27 mouse cellular contexts compared by ENCODE assay signal in the genomic region with DNA sequence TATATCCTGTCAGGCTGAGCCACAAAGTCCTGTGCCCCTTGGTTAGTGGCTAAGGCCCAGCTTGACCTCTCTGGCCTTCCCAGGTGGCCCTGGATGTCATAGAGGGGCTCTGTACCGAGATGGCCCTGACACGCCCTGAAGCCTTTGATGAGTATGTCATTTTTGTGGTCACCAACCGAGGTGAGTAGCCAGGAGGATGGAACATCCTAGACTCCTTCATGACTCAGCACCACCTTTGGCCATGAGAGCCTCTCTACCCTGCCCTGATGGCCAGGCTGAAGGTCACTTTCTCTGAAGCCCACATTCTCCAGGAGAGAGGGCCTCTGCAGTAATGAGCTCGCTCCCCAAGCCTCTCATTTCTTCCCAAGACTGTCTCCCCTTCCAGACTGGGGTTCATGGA. TPM values are rescaled to one million over a fixed set of nuclear protein-coding genes. Genes with fewer than 3 reads are reported as not detected.
DNase-seq lines count a peak whose midpoint lies in the region; ATAC-seq lines count a peak whose summit lies in the region.
"Had no signal": no experiment of that assay in that cellular context is flagged by ENCODE, and none has a peak within 500 bp of the region (broad histone marks: within the 10 kb centered on the region; RNA-seq: fewer than 3 reads in every experiment).

No protein-coding gene starts in this region.

- no peaks in the 10 kb centered on the region for H3K4me1 ChIP-seq in midbrain, embryonic 11.5 days (ENCODE audit: control insufficient read depth, insufficient read depth, low read length)
- no peaks in the 10 kb centered on the region for H3K4me1 ChIP-seq in midbrain, embryonic 10.5 days
- no peaks in the 10 kb centered on the region for H3K4me1 ChIP-seq in liver, embryonic 11.5 days (replicated peaks; ENCODE audit: control insufficient read depth, insufficient read depth, low read length)
- H3K4me1 ChIP-seq: embryonic facial prominence, embryonic 13.5 days; forebrain, embryonic 12.5 days; forebrain, embryonic 15.5 days; heart, embryonic 15.5 days; hindbrain, embryonic 13.5 days had no signal

- H3K4me3 ChIP-seq in midbrain, embryonic 11.5 days (ENCODE audit: low read depth, low read length) = no peak overlapping the region
- H3K4me3 ChIP-seq in midbrain, embryonic 10.5 days = no peak overlapping the region
- no peak overlapping the region for H3K4me3 ChIP-seq in liver, embryonic 11.5 days (ENCODE audit: low read depth, low read length)
- H3K4me3 ChIP-seq: embryonic facial prominence, embryonic 10.5 days; embryonic facial prominence, embryonic 13.5 days; erythroblast, embryonic 14.5 days; forebrain, embryonic 12.5 days; forebrain, embryonic 15.5 days; heart, embryonic 12.5 days; heart, embryonic 15.5 days; hindbrain, embryonic 10.5 days; hindbrain, embryonic 13.5 days had no signal

- WGBS in midbrain, embryonic 11.5 days = 87% methylated on average over 4 of the region's 4 CpGs
- WGBS in midbrain, embryonic 10.5 days = 76% methylated on average over 4 of the region's 4 CpGs
- 74% methylated on average over 4 of the region's 4 CpGs for WGBS in liver, embryonic 11.5 days

- DNase-seq in adrenal gland, postnatal 14 days = peak; percentile 26
- no peak for DNase-seq in adrenal gland, postnatal 25 days
- DNase-seq in kidney, adult 8-10 months = peak; percentile 18 to 32
- no peak for DNase-seq in kidney, postnatal 10 days
- peak; percentile 64 for DNase-seq in midbrain, embryonic 11.5 days (ENCODE audit: low spot score, missing footprints)
- DNase-seq in midbrain, embryonic 10.5 days (ENCODE audit: low spot score) = no peak
- no peak for DNase-seq in liver, embryonic 11.5 days (ENCODE audit: low spot score)
- DNase-seq: cerebellum, adult 11-12 months; cerebellum, adult 8-10 months; cerebellum, postnatal 10 days; cerebellum, postnatal 36 days; embryo, embryonic 11 days; gastrocnemius, postnatal 25 days; heart, adult 18-20 months; heart, postnatal 10 days; heart, postnatal 36 days had no signal

- H3K9ac ChIP-seq in midbrain, embryonic 11.5 days (ENCODE audit: low read length) = no peak overlapping the region
- no peak overlapping the region for H3K9ac ChIP-seq in liver, embryonic 11.5 days (ENCODE audit: low read depth, low read length)
- H3K9ac ChIP-seq: embryonic facial prominence, embryonic 13.5 days; forebrain, embryonic 12.5 days; forebrain, embryonic 15.5 days; heart, embryonic 12.5 days; heart, embryonic 15.5 days; hindbrain, embryonic 13.5 days had no signal

- ATAC-seq in midbrain, embryonic 11.5 days (ENCODE audit: low FRiP score) = no peak
- no peak for ATAC-seq in liver, embryonic 11.5 days (replicated peaks; ENCODE audit: low FRiP score)
- ATAC-seq: activated CD4-positive, CD25-positive, alpha-beta regulatory T cell, adult 4 months; forebrain, embryonic 15.5 days; hindbrain, embryonic 16.5 days had no signal

- no peaks in the 10 kb centered on the region for H3K27me3 ChIP-seq in midbrain, embryonic 11.5 days (ENCODE audit: control insufficient read depth, insufficient read depth, low read length)
- no peaks in the 10 kb centered on the region for H3K27me3 ChIP-seq in midbrain, embryonic 10.5 days (ENCODE audit: low read depth, poor library complexity, severe bottlenecking)
- no peaks in the 10 kb centered on the region for H3K27me3 ChIP-seq in liver, embryonic 11.5 days (replicated peaks; ENCODE audit: control insufficient read depth, insufficient read depth, low read length)
- H3K27me3 ChIP-seq: embryonic facial prominence, embryonic 13.5 days; forebrain, embryonic 12.5 days; forebrain, embryonic 15.5 days; heart, embryonic 12.5 days had no signal

- H3K36me3 ChIP-seq in midbrain, embryonic 11.5 days (ENCODE audit: control insufficient read depth, insufficient read depth, low read length) = no peaks in the 10 kb centered on the region
- no peaks in the 10 kb centered on the region for H3K36me3 ChIP-seq in midbrain, embryonic 10.5 days
- no peaks in the 10 kb centered on the region for H3K36me3 ChIP-seq in liver, embryonic 11.5 days (ENCODE audit: control insufficient read depth, insufficient read depth, low read length)
- H3K36me3 ChIP-seq: embryonic facial prominence, embryonic 10.5 days; embryonic facial prominence, embryonic 13.5 days; forebrain, embryonic 12.5 days; forebrain, embryonic 15.5 days; heart, embryonic 12.5 days; heart, embryonic 15.5 days; hindbrain, embryonic 10.5 days; hindbrain, embryonic 13.5 days had no signal

- H3K9me3 ChIP-seq in midbrain, embryonic 11.5 days (ENCODE audit: control insufficient read depth, low read length) = no peaks in the 10 kb centered on the region
- H3K9me3 ChIP-seq in midbrain, embryonic 10.5 days (replicated peaks) = no peaks in the 10 kb centered on the region
- H3K9me3 ChIP-seq in liver, embryonic 11.5 days (ENCODE audit: control insufficient read depth, low read length) = no peaks in the 10 kb centered on the region
- H3K9me3 ChIP-seq: embryonic facial prominence, embryonic 10.5 days; embryonic facial prominence, embryonic 13.5 days; forebrain, embryonic 12.5 days; forebrain, embryonic 15.5 days; heart, embryonic 12.5 days; heart, embryonic 15.5 days; hindbrain, embryonic 10.5 days; hindbrain, embryonic 13.5 days had no signal

- H3K27ac ChIP-seq in midbrain, embryonic 11.5 days (ENCODE audit: low read depth, low read length) = no peak overlapping the region
- H3K27ac ChIP-seq in midbrain, embryonic 10.5 days (replicated peaks) = no peak overlapping the region
- no peak overlapping the region for H3K27ac ChIP-seq in liver, embryonic 11.5 days (ENCODE audit: low read depth, low read length)
- H3K27ac ChIP-seq: embryonic facial prominence, embryonic 10.5 days; embryonic facial prominence, embryonic 13.5 days; forebrain, embryonic 12.5 days; forebrain, embryonic 15.5 days; heart, embryonic 15.5 days; hindbrain, embryonic 10.5 days; hindbrain, embryonic 13.5 days had no signal

- no peak overlapping the region for H3K4me2 ChIP-seq in midbrain, embryonic 11.5 days
- H3K4me2 ChIP-seq in liver, embryonic 11.5 days = no peak overlapping the region
- H3K4me2 ChIP-seq: embryonic facial prominence, embryonic 13.5 days; forebrain, embryonic 12.5 days; forebrain, embryonic 15.5 days; heart, embryonic 12.5 days; heart, embryonic 15.5 days; hindbrain, embryonic 13.5 days had no signal

RNA-seq across cellular contexts. Expression of a gene that starts 17.9 kb away (rescaled TPM):
- 79.2 and 81.5 TPM in 2 replicates for total RNA-seq in adrenal gland, postnatal 14 days (2021)
- total RNA-seq in adrenal gland, postnatal 25 days (2021) = 114 and 126 TPM in 2 replicates
- 33.9 and 35.4 TPM in 2 replicates for polyA plus RNA-seq in midbrain, embryonic 11.5 days (2014; fragmentation: Nextera tagmentation; extraction: Ambion mirVana)
- polyA plus RNA-seq in midbrain, embryonic 10.5 days (2016; fragmentation: Nextera tagmentation; extraction: Ambion mirVana) = 34.4 TPM in 2 replicates
- 37.7 and 38.5 TPM in 2 replicates for polyA plus RNA-seq in liver, embryonic 11.5 days (2014; fragmentation: Nextera tagmentation; extraction: Ambion mirVana)

RNA-seq across cellular contexts. Expression of a gene that starts 49.2 kb away (rescaled TPM):
- 0.30 and 0.70 TPM in 2 replicates for total RNA-seq in adrenal gland, postnatal 14 days (2021)
- total RNA-seq in adrenal gland, postnatal 25 days (2021) = 0.24 TPM in 2 replicates
- 0.01 and 0.04 TPM in 2 replicates for polyA plus RNA-seq in midbrain, embryonic 11.5 days (2014; fragmentation: Nextera tagmentation; extraction: Ambion mirVana)
- polyA plus RNA-seq in midbrain, embryonic 10.5 days (2016; fragmentation: Nextera tagmentation; extraction: Ambion mirVana) = 0.04 and 0.05 TPM in 2 replicates
- 0.34 and 0.52 TPM in 2 replicates for polyA plus RNA-seq in liver, embryonic 11.5 days (2014; fragmentation: Nextera tagmentation; extraction: Ambion mirVana)
- total RNA-seq: heart, adult 18-20 months had no signal
- polyA plus RNA-seq: forebrain, embryonic 15.5 days; heart, embryonic 15.5 days had no signal

Comparison
In these comparisons a context has a peak if more than half of its experiments do, and no peak if none do; other contexts are left out.
1. DNase-seq: peak in adrenal gland, postnatal 14 days (single experiment), kidney, adult 8-10 months (2 of 2) and midbrain, embryonic 11.5 days (single experiment); none in adrenal gland, postnatal 25 days (single experiment), kidney, postnatal 10 days (single experiment), midbrain, embryonic 10.5 days (single experiment) and liver, embryonic 11.5 days (single experiment).